Mouse (Mus musculus) hindbrain, embryonic 15.5 days (tissue): ENCODE measurements at regions not wholly inside any gene's neighbourhood (a gene's known extent, or its start where the extent isn't known, plus 50 kb on each side); places are given as distances from the start of the nearest gene placed in this dataset.
A peak's percentile ranks its signal among the peaks of the same experiment; 100 is the strongest.

ENCODE experiments used
- ATAC-seq: fragments of 200-750 bp; cut with Nextera tagmentation; 2 replicates; pipeline ENCODE4 v1.8.0; 2017; ENCODE audit warnings: low read depth, moderate number of reproducible peaks, moderate TSS enrichment; ENCODE audit not compliant: low FRiP score
- H3K27ac ChIP-seq: fragments of 300-500 bp; sonication (generic); replicated peaks from 2 replicates; pipeline ENCODE4 v1.5.1; 2015; ENCODE audit warnings: mild to moderate bottlenecking, inconsistent platforms
- H3K27me3 ChIP-seq: fragments of 300-500 bp; sonication (generic); 2 replicates; pipeline ENCODE4 v1.6.1; 2015; ENCODE audit warnings: control low read depth, inconsistent platforms
- H3K36me3 ChIP-seq: fragments of 300-500 bp; sonication (generic); 2 replicates; pipeline ENCODE4 v1.6.1; 2015; ENCODE audit warnings: control low read depth, inconsistent platforms
- H3K4me1 ChIP-seq: fragments of 300-500 bp; sonication (generic); replicated peaks from 2 replicates; pipeline ENCODE4 v1.6.1; 2015; ENCODE audit warnings: control low read depth, inconsistent platforms
- H3K4me2 ChIP-seq: fragments of 300-500 bp; sonication (generic); 2 replicates; pipeline ENCODE4 v1.6.1; 2015; ENCODE audit warnings: moderate library complexity, mild to moderate bottlenecking, inconsistent platforms
- H3K4me3 ChIP-seq: fragments of 300-500 bp; sonication (generic); 2 replicates; pipeline ENCODE4 v1.5.1; 2015; ENCODE audit warnings: mild to moderate bottlenecking, inconsistent platforms
- H3K9ac ChIP-seq: fragments of 300-500 bp; sonication (generic); 2 replicates; pipeline ENCODE4 v1.6.1; 2015; ENCODE audit warnings: inconsistent platforms
- H3K9me3 ChIP-seq: fragments of 300-500 bp; sonication (generic); 2 replicates; pipeline ENCODE4 v1.6.1; 2016; ENCODE audit warnings: control low read depth, inconsistent platforms
- WGBS: fragments of 180-500 bp; shearing (Covaris S2); methylation state at CpG from one replicate; pipeline ENCODE4 v1.1.7; 2015; 5-methylcytosine and 5-hydroxymethylcytosine counted together

DNA sequence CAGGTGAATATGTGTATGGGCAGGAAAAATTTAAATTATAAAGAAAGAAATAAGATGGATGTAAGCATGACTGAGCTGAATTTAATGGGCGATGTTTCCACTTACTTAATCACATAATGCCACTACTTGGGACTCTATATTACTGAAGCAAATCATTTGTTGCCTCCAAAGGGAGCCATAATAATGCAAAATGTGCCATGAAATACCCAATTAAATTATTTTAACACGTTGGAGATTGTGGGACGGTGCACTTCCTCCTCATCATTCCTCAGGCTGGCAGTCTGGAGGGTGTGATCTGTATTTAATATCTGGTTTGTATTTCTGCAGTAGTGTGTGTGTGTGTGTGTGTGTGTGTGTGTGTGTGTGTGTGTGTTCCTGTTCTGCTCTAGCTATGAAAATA, 188.2 kb downstream of the Ppp4r2 start:
- no peak overlapping the region for H3K4me3 ChIP-seq
- no peaks in the 10 kb centered on the region for H3K4me1 ChIP-seq
- ATAC-seq = peak; percentile 54; the same call in 1 of the 2 replicates
- 34% methylated on average over 3 of the region's 3 CpGs for WGBS
- H3K36me3 ChIP-seq = no peaks in the 10 kb centered on the region
- no peak overlapping the region for H3K9ac ChIP-seq
- no peaks in the 10 kb centered on the region for H3K9me3 ChIP-seq
- H3K27ac ChIP-seq = no peak overlapping the region
- no peak overlapping the region for H3K4me2 ChIP-seq
- H3K27me3 ChIP-seq = no peaks in the 10 kb centered on the region

DNA sequence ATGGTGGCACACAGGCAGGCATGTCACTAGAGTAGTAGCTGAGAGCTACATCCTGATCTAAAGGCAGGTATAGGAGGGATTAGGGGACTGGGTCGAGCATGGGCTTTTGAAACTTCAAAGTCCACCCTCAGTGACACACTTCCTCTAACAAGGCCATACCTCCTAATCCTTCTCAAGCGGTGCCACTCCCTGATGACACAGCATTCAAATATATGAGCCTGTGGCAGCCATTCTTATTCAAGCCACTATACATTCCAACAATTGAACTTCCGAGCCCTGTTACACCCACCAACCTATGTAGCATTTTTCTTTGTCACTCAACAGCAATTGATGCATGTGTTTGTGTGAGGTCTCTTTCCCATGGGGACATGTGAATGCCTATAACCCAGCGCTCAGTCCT, 192.4 kb downstream of the Ppp4r2 start:
- Histone ChIP-seq H3K4me3 (no peak overlapping the region), H3K9ac (no peak overlapping the region), H3K4me1 (no peaks in the 10 kb centered on the region), H3K4me2 (no peak overlapping the region), H3K27me3 (no peaks in the 10 kb centered on the region), H3K9me3 (no peaks in the 10 kb centered on the region), H3K36me3 (no peaks in the 10 kb centered on the region), H3K27ac (no peak overlapping the region)
- 91% methylated on average over 4 of the region's 4 CpGs for WGBS
- no peak for ATAC-seq

DNA sequence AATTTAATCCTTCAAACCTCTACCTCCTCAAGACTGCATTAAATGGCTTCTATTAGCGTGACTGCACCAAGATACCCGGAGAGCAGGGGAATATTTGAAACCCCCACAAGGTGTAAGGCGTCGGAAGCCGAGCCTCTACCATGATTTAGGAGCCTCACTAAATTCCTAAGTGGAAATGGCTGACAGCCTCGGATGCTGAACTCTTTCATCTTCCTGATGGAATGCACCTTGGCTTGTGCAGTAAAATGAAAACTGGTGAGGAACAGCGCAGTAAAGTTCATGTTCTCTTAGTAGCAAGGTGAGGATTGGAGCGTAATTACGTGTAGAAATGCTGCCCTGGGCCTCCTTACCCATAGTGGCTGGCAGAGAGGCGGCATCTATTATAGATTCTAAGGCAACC, 194.0 kb downstream of the Ppp4r2 start:
- Histone ChIP-seq H3K9me3 (no peaks in the 10 kb centered on the region), H3K9ac (no peak overlapping the region), H3K4me1 (no peaks in the 10 kb centered on the region), H3K27ac (no peak overlapping the region), H3K4me3 (no peak overlapping the region), H3K27me3 (no peaks in the 10 kb centered on the region), H3K4me2 (no peak overlapping the region), H3K36me3 (no peaks in the 10 kb centered on the region)
- WGBS = 76% methylated on average over 10 of the region's 10 CpGs
- ATAC-seq = no peak

DNA sequence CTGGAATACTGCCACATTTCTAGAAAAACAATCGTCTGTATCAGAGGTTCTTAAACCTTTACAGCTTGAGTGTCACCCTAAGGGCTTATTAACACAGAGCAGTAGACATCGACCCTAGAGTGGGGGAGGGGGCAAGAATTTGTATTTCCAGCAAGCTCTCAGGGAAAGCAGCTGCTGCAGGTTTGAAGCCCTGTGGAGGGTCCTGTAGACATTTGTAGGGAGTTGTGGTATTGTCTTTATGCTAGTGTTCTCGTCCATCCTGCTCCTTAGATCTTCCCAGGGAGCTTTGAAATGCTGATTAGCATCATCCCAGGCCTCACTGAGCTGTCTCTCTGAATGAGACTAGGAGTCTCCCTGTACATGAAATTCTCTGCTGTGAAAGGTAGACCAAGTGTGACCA, 196.0 kb downstream of the Ppp4r2 start:
- no peak overlapping the region for H3K4me2 ChIP-seq
- ATAC-seq = no peak
- no peak overlapping the region for H3K4me3 ChIP-seq
- no peaks in the 10 kb centered on the region for H3K36me3 ChIP-seq
- no peaks in the 10 kb centered on the region for H3K4me1 ChIP-seq
- H3K9ac ChIP-seq = no peak overlapping the region
- H3K27ac ChIP-seq = no peak overlapping the region
- WGBS = 31% methylated on average over 3 of the region's 3 CpGs
- H3K27me3 ChIP-seq = no peaks in the 10 kb centered on the region
- H3K9me3 ChIP-seq = no peaks in the 10 kb centered on the region

DNA sequence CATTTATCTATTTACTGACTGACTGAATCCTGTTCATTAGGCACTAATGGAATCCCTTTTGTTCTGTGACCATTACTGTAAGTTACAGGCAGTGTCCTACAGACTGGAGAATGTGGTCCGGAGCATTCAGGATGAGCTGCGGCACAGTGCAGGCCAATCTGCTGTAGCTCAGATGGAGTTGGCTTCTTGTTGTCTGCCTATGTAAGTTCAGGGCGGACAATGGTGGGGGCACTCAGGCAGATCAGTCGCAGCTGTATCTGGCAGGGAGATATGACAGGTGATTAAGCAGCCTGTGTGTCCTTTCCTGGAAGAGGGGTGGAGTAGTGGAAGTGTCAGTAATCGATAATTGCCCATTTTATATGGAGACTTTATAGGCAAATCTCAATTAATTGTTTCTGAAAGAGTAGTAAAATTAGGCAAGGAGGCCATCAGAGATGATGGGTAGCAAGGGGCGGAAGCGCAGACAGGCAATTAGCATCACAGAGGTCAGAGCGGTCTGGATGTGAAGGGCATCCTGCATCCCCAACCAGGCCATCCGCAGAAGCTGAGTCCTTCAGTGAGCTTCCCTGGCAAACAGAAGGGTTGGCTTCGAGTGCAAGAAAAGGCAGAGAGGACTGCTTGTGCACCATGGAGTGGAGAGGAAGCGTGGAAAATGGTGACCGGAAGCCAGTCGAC, 197.2 kb downstream of the Ppp4r2 start:
- Histone ChIP-seq H3K4me2 (no peak overlapping the region), H3K9me3 (no peaks in the 10 kb centered on the region), H3K4me1 (no peaks in the 10 kb centered on the region), H3K27me3 (no peaks in the 10 kb centered on the region), H3K9ac (no peak overlapping the region), H3K36me3 (no peaks in the 10 kb centered on the region), H3K4me3 (no peak overlapping the region), H3K27ac (no peak overlapping the region)
- WGBS = 70% methylated on average over 13 of the region's 13 CpGs
- ATAC-seq = no peak

DNA sequence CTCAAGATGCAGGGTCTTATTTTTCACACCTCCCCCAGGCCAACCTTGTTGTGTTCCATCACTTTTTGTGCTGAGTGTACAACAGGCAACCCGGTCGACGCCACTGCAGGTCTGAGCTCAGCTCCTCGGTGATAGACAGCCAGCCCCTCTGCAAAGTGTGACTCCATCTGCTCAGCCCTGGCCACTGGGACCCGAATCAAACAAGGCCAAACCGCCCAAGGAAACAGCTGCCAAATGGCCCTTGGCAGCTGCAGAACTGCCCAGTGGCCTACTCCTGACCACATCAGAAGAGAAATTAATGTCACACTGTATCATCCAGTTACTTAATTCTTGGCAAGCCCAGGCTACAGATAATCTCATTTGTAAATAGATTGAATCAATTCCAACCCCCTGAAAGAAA, 213.3 kb downstream of the Ppp4r2 start:
- ATAC-seq = peak; percentile 86

DNA sequence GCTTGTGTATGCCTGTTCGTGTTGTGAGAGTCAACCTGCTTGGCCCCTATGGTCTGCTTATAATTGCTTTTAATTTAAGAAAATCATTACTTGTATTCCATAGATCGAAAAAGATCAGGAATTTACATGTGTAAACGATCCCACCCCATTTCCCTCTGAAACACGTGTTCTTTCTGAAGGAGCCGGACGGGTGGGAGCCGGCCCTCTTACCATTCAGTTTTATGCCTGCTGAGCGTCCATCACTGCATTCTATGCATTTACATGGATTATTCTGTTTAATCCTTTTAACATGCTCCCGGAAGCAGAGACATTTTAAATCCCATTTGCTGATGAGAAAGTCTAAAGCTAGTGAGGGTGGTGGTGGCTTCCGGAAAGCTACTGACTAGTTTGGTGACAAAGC, 213.8 kb downstream of the Ppp4r2 start:
- peaks cover 19% of the 10 kb centered on the region for H3K4me1 ChIP-seq
- no peak overlapping the region for H3K4me2 ChIP-seq
- no peaks in the 10 kb centered on the region for H3K9me3 ChIP-seq
- WGBS = 69% methylated on average over 10 of the region's 10 CpGs
- H3K36me3 ChIP-seq = no peaks in the 10 kb centered on the region
- ATAC-seq = peak; percentile 19; the same call in 1 of the 2 replicates
- H3K4me3 ChIP-seq = no peak overlapping the region
- H3K27ac ChIP-seq = no peak overlapping the region
- H3K9ac ChIP-seq = no peak overlapping the region
- H3K27me3 ChIP-seq = no peaks in the 10 kb centered on the region

More for the DNA sequence above, 213.3 kb downstream of the Ppp4r2 start:
- peak overlapping the region; percentile 38; the same call in 1 of the 2 replicates for H3K27ac ChIP-seq
- H3K4me2 ChIP-seq = no peak overlapping the region
- H3K27me3 ChIP-seq = no peaks in the 10 kb centered on the region
- no peaks in the 10 kb centered on the region for H3K36me3 ChIP-seq
- no peak overlapping the region for H3K9ac ChIP-seq
- H3K9me3 ChIP-seq = no peaks in the 10 kb centered on the region
- H3K4me1 ChIP-seq = peaks cover 19% of the 10 kb centered on the region
- 49% methylated on average over 6 of the region's 6 CpGs for WGBS
- H3K4me3 ChIP-seq = no peak overlapping the region

DNA sequence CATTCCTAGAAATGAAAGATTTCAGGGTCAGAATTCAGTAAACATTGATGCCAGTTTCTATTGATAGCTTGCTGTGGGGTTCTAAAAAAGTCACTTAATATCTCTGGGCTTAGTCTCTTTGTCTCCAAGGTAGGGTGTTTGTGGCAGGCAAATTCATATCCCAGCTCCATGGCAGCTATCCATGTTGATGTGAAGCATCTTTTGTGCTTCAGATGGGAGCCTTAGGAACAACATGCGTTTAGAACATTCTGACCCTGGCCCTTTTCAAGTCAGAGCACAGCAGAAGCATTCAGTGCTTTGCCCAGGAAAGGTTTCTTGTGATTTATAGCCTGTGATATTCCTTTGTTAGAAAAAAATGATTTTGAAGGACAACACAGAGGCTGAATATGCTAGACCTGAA, 215.0 kb downstream of the Ppp4r2 start:
- Histone ChIP-seq H3K4me2 (no peak overlapping the region), H3K27me3 (no peaks in the 10 kb centered on the region), H3K9me3 (no peaks in the 10 kb centered on the region), H3K36me3 (no peaks in the 10 kb centered on the region), H3K27ac (no peak overlapping the region; the same call in none of the 2 replicates), H3K9ac (no peak overlapping the region), H3K4me3 (no peak overlapping the region), H3K4me1 (peaks cover 19% of the 10 kb centered on the region)
- 34% methylated on average over 1 of the region's 1 CpGs for WGBS
- no peak for ATAC-seq

DNA sequence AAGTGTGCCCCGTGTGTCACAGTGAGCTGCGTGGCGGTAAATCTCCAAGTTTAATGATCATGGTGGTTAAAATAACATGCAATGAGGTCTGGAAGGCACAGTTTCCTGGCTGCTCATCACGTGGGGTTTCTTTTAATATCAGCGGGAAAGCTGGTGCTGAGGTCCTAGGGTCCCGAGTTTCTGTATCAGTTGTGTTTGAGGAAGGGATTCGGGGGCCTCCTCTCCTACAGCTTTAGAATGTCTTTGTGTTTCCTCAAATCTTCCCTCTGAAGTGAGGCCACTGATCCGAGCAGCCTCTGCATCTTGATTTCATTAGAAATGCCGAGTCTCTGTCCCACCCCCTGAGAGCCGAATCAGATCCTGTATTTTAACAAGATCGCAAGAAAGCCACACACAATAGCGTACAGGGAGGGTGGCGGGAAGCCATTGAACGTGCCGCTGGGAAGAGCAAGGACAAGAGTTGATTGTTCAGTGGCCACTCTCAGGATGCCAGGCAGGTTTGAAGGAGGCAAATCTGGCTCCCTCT, 215.5 kb downstream of the Ppp4r2 start:
- no peaks in the 10 kb centered on the region for H3K9me3 ChIP-seq
- no peak overlapping the region for H3K4me3 ChIP-seq
- H3K9ac ChIP-seq = no peak overlapping the region
- H3K27ac ChIP-seq = no peak overlapping the region; the same call in 1 of the 2 replicates
- 0 out of 2 replicates have a peak, but pooled peaks have one; percentile 23 for ATAC-seq
- WGBS = 30% methylated on average over 15 of the region's 15 CpGs
- H3K4me1 ChIP-seq = peaks cover 19% of the 10 kb centered on the region
- 0 out of 2 replicates have a peak overlapping the region, but pooled peaks have one; percentile 4 for H3K4me2 ChIP-seq
- H3K36me3 ChIP-seq = no peaks in the 10 kb centered on the region
- H3K27me3 ChIP-seq = no peaks in the 10 kb centered on the region

DNA sequence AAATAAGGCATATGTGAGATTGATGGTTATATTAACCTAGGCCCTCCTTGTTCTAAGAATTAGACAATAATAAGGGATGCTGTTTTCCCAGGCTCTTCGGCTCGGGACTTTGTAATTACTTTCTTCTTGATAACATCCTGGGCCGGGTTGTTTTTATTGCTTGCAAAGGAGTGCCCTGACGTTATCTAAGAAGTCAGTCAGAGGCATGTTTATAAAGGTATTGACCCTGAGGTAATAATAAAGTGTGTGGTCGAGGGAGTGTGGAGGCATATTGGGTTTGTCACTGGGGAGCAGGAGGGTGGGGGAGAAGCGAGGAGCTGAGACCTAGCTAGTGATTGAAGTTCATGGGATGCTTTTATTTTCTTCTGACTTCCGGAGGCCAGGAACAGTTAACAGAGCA, 221.5 kb downstream of the Ppp4r2 start:
- no peaks in the 10 kb centered on the region for H3K9me3 ChIP-seq
- ATAC-seq = no peak
- no peak overlapping the region for H3K4me2 ChIP-seq
- H3K9ac ChIP-seq = no peak overlapping the region
- H3K27ac ChIP-seq = no peak overlapping the region
- 71% methylated on average over 7 of the region's 7 CpGs for WGBS
- H3K4me1 ChIP-seq = peaks cover 5% of the 10 kb centered on the region
- H3K4me3 ChIP-seq = no peak overlapping the region
- no peaks in the 10 kb centered on the region for H3K27me3 ChIP-seq
- no peaks in the 10 kb centered on the region for H3K36me3 ChIP-seq

DNA sequence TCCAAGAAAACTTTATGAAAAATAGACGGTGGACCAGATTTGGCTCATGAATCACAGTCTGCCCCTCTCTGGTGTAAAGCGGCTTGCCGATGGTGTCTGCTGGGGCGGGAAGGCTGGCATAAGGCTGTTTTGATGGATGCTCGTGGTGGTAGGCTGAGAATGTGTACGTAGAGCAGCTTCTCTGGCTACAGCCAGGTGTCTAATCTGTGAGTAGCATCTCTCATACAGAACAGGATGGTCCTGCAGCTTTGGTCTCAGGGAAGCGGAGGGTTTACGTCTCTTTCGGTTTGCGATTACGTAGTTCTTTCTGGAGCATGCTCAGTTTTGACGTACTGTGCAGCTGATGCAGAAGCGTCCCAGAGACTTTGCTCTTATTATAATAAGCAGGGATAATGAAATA, 222.9 kb downstream of the Ppp4r2 start:
- Histone ChIP-seq H3K36me3 (no peaks in the 10 kb centered on the region), H3K27ac (no peak overlapping the region), H3K4me2 (no peak overlapping the region), H3K27me3 (no peaks in the 10 kb centered on the region), H3K9ac (no peak overlapping the region), H3K4me3 (no peak overlapping the region), H3K9me3 (no peaks in the 10 kb centered on the region), H3K4me1 (peaks cover 5% of the 10 kb centered on the region)
- 82% methylated on average over 13 of the region's 13 CpGs for WGBS
- ATAC-seq = no peak

DNA sequence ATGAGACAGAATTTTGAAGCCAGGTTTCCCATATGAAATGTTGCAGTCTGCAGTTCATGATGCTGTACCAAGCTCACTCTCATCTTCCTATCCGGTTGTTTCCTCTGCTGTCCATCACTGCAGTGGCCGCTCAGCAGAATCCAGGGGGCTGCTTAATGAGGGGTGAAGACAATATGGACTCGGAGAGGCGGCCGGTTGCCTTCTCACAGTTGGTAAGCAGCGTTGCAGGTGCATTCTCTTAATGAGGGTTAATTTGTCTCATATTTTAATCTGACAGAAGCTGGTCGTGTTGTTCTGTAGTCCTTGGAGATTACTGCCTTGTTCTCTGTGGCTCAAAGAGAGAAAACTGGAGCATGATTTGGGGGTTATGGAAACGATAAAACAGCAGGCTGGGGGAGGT, 225.6 kb downstream of the Ppp4r2 start:
- Histone ChIP-seq H3K4me1 (peaks cover 5% of the 10 kb centered on the region), H3K9me3 (no peaks in the 10 kb centered on the region), H3K27me3 (no peaks in the 10 kb centered on the region), H3K4me3 (no peak overlapping the region), H3K36me3 (no peaks in the 10 kb centered on the region), H3K4me2 (0 out of 2 replicates have a peak overlapping the region, but pooled peaks have one; percentile 14), H3K27ac (no peak overlapping the region), H3K9ac (no peak overlapping the region)
- 20% methylated on average over 8 of the region's 8 CpGs for WGBS
- peak; percentile 38; the same call in 1 of the 2 replicates for ATAC-seq

DNA sequence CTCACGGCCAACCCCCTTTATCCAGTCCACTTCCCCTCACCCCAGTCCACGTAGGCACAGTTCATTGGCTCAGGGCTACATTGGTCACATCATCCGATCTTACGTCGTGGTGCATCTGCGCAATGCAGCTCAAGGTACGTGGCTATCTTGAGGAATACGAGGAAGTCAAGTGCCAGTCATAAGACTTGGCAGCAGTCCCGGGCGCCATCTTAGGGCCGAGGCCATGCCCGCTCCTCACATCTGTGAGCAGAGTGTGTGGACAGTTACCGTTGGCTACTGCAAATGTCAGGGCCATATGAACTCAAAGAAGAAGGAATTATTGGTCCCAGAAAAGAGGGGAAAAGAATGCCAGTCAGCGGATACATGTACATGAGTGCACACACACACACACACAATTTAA, 228.8 kb downstream of the Ppp4r2 start:
- peaks cover 5% of the 10 kb centered on the region for H3K4me1 ChIP-seq
- no peak overlapping the region for H3K9ac ChIP-seq
- ATAC-seq = no peak
- H3K27me3 ChIP-seq = no peaks in the 10 kb centered on the region
- WGBS = 94% methylated on average over 14 of the region's 14 CpGs
- H3K9me3 ChIP-seq = no peaks in the 10 kb centered on the region
- H3K4me3 ChIP-seq = no peak overlapping the region
- no peak overlapping the region for H3K27ac ChIP-seq
- no peak overlapping the region for H3K4me2 ChIP-seq
- no peaks in the 10 kb centered on the region for H3K36me3 ChIP-seq
